In genomic region chr9:63148410-63149371, GRCm38 (mm10) we compare ENCODE assay signal across 8 mouse cellular contexts. TPM values are rescaled to one million over a fixed set of nuclear protein-coding genes. Genes with fewer than 3 reads are reported as not detected.
DNase-seq lines count a peak whose midpoint lies in the region; ATAC-seq and TF ChIP-seq lines count a peak whose summit lies in the region.

Skor1 (minus strand) TSS chr9:63148961.

- H3K4me3 ChIP-seq in lung, embryonic 16.5 days (ENCODE audit: low read length): peak within 1 kb of the TSS; percentile 51
- H3K4me3 ChIP-seq in forebrain, embryonic 14.5 days (ENCODE audit: low read depth, low read length): peak within 1 kb of the TSS; percentile 35
- H3K4me3 ChIP-seq in limb, embryonic 12.5 days (replicated peaks): peak within 1 kb of the TSS; percentile 47
- H3K4me3 ChIP-seq in olfactory bulb, adult 2 months (ENCODE audit: insufficient read depth, low read depth, low read length): peak within 1 kb of the TSS; percentile 24

- H3K4me2 ChIP-seq in lung, embryonic 16.5 days (ENCODE audit: low read depth, low read length): peak within 1 kb of the TSS; percentile 81
- peak within 1 kb of the TSS; percentile 63 for H3K4me2 ChIP-seq in forebrain, embryonic 14.5 days (ENCODE audit: low read length)
- peak within 1 kb of the TSS; percentile 82 for H3K4me2 ChIP-seq in limb, embryonic 12.5 days

- TF ChIP-seq POLR2A in olfactory bulb, adult 2 months (IDR thresholded peaks at IDR 0.05; ENCODE audit: insufficient read depth, low read depth, low read length): no peak

- H3K27me3 ChIP-seq in lung, embryonic 16.5 days (ENCODE audit: control insufficient read depth, insufficient read depth, low read depth, low read length): peaks cover 99% of the 10 kb centered on the region
- peaks cover 98% of the 10 kb centered on the region for H3K27me3 ChIP-seq in forebrain, embryonic 14.5 days (replicated peaks; ENCODE audit: control insufficient read depth, insufficient read depth, low read length)
- peaks cover 100% of the 10 kb centered on the region for H3K27me3 ChIP-seq in limb, embryonic 12.5 days

- peaks cover 5% of the 10 kb centered on the region; the same call in 1 of the 2 replicates for H3K9me3 ChIP-seq in lung, embryonic 16.5 days (ENCODE audit: control insufficient read depth, low read length)
- no peaks in the 10 kb centered on the region for H3K9me3 ChIP-seq in forebrain, embryonic 14.5 days (replicated peaks; ENCODE audit: control insufficient read depth, low read length)
- peaks cover 6% of the 10 kb centered on the region; the same call in 1 of the 2 replicates for H3K9me3 ChIP-seq in limb, embryonic 12.5 days

- ATAC-seq in lung, embryonic 16.5 days (ENCODE audit: low read depth): no peak
- no peak for ATAC-seq in forebrain, embryonic 14.5 days
- no peak for ATAC-seq in limb, embryonic 12.5 days (ENCODE audit: insufficient number of reproducible peaks, insufficient read depth, low FRiP score, low TSS enrichment, low read depth)

- no peaks in the 10 kb centered on the region for H3K36me3 ChIP-seq in lung, embryonic 16.5 days (ENCODE audit: control insufficient read depth, insufficient read depth, low read length)
- H3K36me3 ChIP-seq in forebrain, embryonic 14.5 days (ENCODE audit: control insufficient read depth, insufficient read depth, low read length): no peaks in the 10 kb centered on the region
- no peaks in the 10 kb centered on the region for H3K36me3 ChIP-seq in limb, embryonic 12.5 days

- no peak within 1 kb of the TSS for H3K27ac ChIP-seq in lung, embryonic 16.5 days (ENCODE audit: low read length)
- no peak within 1 kb of the TSS for H3K27ac ChIP-seq in forebrain, embryonic 14.5 days (ENCODE audit: low read depth, low read length)
- no peak within 1 kb of the TSS for H3K27ac ChIP-seq in limb, embryonic 12.5 days
- H3K27ac ChIP-seq in olfactory bulb, adult 2 months (ENCODE audit: insufficient read depth, low read depth, low read length): no peak within 1 kb of the TSS

- peaks cover 32% of the 10 kb centered on the region for H3K4me1 ChIP-seq in lung, embryonic 16.5 days (replicated peaks; ENCODE audit: control insufficient read depth, insufficient read depth, low read length)
- H3K4me1 ChIP-seq in forebrain, embryonic 14.5 days (ENCODE audit: control insufficient read depth, insufficient read depth, low read length): peaks cover 2% of the 10 kb centered on the region
- H3K4me1 ChIP-seq in limb, embryonic 12.5 days (replicated peaks): peaks cover 49% of the 10 kb centered on the region
- peaks cover 26% of the 10 kb centered on the region for H3K4me1 ChIP-seq in olfactory bulb, adult 2 months (ENCODE audit: control insufficient read depth, insufficient read depth, low read length)

- no peak for DNase-seq in lung, postnatal 25 days (ENCODE audit: low spot score)
- peak; percentile 6 for DNase-seq in forebrain, embryonic 14.5 days (ENCODE audit: low spot score)
- no peak for DNase-seq in layer of hippocampus, postnatal 25 days (ENCODE audit: extremely low spot score in 1 of 2, low spot score in 1 of 2)
- DNase-seq in adrenal gland, postnatal 25 days: no peak
- DNase-seq in spleen, postnatal 10 days (ENCODE audit: low spot score in 2 of 2): no peak

- no peak for TF ChIP-seq CTCF in olfactory bulb, adult 2 months (IDR thresholded peaks at IDR 0.05; ENCODE audit: insufficient read depth, low read depth, low read length)

- no peak within 1 kb of the TSS for H3K9ac ChIP-seq in lung, embryonic 16.5 days (ENCODE audit: low read length)
- H3K9ac ChIP-seq in forebrain, embryonic 14.5 days (ENCODE audit: low read length): no peak within 1 kb of the TSS
- H3K9ac ChIP-seq in limb, embryonic 12.5 days (replicated peaks): peak within 1 kb of the TSS; percentile 27; the same call in 1 of the 2 replicates

- under 1% methylated on average over 86 of the region's 108 CpGs for WGBS in lung, embryonic 16.5 days
- under 1% methylated on average over 74 of the region's 108 CpGs for whole genome bisulfite sequencing in forebrain, embryonic 14.5 days
- WGBS in limb, embryonic 12.5 days: under 1% methylated on average over 84 of the region's 108 CpGs
- WGBS in olfactory bulb, adult 2 months: 1% methylated on average over 91 of the region's 108 CpGs

RNA-seq across cellular contexts. Expression of gene Skor1, which starts in this region (rescaled TPM):
- 0.09 TPM in 1 of 2 replicates, not detected in the other for polyA plus RNA-seq in lung, embryonic 16.5 days (2015; fragmentation: Nextera tagmentation; extraction: Ambion mirVana)
- polyA plus RNA-seq in forebrain, embryonic 14.5 days (2014; fragmentation: Nextera tagmentation; extraction: Ambion mirVana): 0.27 and 0.30 TPM in 2 replicates
- 0.11 and 0.12 TPM in 2 replicates for polyA plus RNA-seq in limb, embryonic 12.5 days (2016; fragmentation: Nextera tagmentation; extraction: Ambion mirVana)
- not detected in 2 replicates for polyA plus RNA-seq in olfactory bulb, adult 2 months (2012; ENCODE audit: insufficient read depth, insufficient read length, low replicate concordance, missing spikeins)
- under 1 TPM in 1 of 2 experiments, not detected in 1; 0.17 TPM for total RNA-seq in layer of hippocampus, postnatal 25 days (2021)
- 0.12 TPM in 1 of 2 replicates, not detected in the other for total RNA-seq in adrenal gland, postnatal 25 days (2021)

Comparison
In these comparisons a context has a peak if more than half of its experiments do, and no peak if none do; other contexts are left out.
1. Peak in DNase-seq, H3K4me3 ChIP-seq and H3K4me2 ChIP-seq in forebrain, embryonic 14.5 days; RNA of the gene not detected or under 1 TPM.